Mouse (Mus musculus): ENCODE measurements around the gene Gal3st1.

DNA sequence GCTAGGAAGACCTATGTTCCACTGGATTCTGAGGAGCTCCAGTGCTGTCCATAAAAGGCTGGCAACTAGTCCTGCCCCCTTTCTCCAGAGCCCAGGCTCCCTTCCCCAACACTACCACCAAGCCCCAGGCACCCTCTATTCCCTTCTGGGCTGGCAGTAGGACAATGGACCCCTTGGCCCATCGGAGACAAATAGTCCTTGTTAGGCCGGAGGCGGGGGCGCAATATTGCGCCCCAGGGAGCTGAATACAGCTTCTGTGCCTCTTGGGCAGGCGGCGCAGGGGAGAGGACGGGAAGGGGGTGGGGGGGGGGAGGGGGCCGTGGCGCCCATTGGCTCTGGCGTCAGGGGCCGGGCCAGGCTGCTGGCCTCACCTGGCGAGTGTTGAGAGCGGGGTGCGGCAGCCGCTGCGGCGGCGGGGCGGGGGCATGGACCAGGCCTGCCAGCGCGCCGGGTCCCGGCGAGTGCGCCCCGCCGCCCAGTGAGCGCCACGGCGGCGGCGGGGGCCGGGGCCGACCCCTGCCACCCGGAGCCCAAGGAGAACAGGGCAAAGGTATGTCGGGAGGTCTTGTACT is at the start of gene Gal3st1:
- TF ChIP-seq POLR2A (IDR thresholded peaks at IDR 0.05; ENCODE audit: borderline replicate concordance, low read depth, low read length) (no peak), CTCF (IDR thresholded peaks at IDR 0.05; ENCODE audit: low read depth, low read length) (no peak)
